Mouse (Mus musculus): ENCODE measurements around the gene Il22ra2. TPM values are rescaled to one million over a fixed set of nuclear protein-coding genes. Genes with fewer than 3 reads are reported as not detected.

Il22ra2 gene
- polyA plus RNA-seq, 1 experiment from 2014 or later: not detected

DNA sequence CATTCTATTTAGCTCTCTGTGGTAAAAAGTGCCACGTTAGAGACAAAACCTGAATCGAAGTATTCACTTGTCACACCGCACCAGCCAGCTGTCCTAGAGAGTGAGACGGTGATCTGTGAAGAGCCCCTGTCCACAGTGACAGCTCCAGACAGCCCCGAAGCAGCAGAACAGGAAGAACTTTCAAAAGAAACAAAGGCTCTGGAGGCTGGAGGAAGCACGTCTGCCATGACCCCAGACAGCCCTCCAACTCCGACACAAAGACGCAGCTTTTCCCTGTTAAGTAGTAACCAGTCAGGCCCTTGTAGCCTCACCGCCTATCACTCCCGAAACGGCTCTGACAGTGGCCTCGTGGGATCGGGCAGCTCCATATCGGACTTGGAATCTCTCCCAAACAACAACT is 12.7 kb upstream of the Il22ra2 start:
- ATAC-seq (ENCODE audit: low FRiP score, low read depth): peak; percentile 74
- Histone ChIP-seq H3K27ac (replicated peaks) (no peak overlapping the region), H3K9me3 (no peaks in the 10 kb centered on the region), H3K4me3 (no peak overlapping the region), H3K4me2 (replicated peaks) (no peak overlapping the region; the same call in 1 of the 2 replicates), H3K4me1 (0 out of 2 replicates have a peak, but pooled peaks cover 3% of the 10 kb centered on the region), H3K36me3 (peaks cover 28% of the 10 kb centered on the region; the same call in 1 of the 2 replicates), H3K9ac (replicated peaks) (no peak overlapping the region), H3K27me3 (no peaks in the 10 kb centered on the region)
- WGBS: 45% methylated on average over 14 of the region's 14 CpGs

DNA sequence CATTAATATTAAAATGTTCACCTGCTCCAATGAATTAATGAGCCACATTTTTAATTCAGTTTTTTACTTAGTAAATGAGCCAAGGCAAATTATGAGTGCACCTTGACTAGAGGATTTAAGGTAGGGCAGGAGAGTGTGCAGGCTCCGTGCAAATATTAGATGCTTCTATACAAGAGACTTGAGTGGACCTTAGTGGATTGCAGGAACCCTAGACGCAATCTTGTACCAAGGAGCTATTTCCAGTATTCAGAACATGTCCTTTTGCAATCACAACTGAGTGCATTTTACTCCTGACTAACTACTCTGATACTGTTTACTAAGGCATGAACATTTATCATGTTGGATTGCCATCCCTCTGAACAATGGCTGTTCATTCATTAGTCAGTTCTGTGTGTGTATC is 10.2 kb upstream of the Il22ra2 start:
- no peak overlapping the region for H3K9ac ChIP-seq (replicated peaks)
- H3K27me3 ChIP-seq: no peaks in the 10 kb centered on the region
- no peak overlapping the region for H3K4me3 ChIP-seq
- no peak overlapping the region for H3K27ac ChIP-seq (replicated peaks)
- no peak overlapping the region for H3K4me2 ChIP-seq (replicated peaks)
- peaks cover 20% of the 10 kb centered on the region; the same call in 1 of the 2 replicates for H3K36me3 ChIP-seq
- H3K4me1 ChIP-seq: 0 out of 2 replicates have a peak, but pooled peaks cover 3% of the 10 kb centered on the region
- WGBS: 44% methylated on average over 2 of the region's 2 CpGs
- no peak for ATAC-seq (ENCODE audit: low FRiP score, low read depth)
- no peaks in the 10 kb centered on the region for H3K9me3 ChIP-seq

DNA sequence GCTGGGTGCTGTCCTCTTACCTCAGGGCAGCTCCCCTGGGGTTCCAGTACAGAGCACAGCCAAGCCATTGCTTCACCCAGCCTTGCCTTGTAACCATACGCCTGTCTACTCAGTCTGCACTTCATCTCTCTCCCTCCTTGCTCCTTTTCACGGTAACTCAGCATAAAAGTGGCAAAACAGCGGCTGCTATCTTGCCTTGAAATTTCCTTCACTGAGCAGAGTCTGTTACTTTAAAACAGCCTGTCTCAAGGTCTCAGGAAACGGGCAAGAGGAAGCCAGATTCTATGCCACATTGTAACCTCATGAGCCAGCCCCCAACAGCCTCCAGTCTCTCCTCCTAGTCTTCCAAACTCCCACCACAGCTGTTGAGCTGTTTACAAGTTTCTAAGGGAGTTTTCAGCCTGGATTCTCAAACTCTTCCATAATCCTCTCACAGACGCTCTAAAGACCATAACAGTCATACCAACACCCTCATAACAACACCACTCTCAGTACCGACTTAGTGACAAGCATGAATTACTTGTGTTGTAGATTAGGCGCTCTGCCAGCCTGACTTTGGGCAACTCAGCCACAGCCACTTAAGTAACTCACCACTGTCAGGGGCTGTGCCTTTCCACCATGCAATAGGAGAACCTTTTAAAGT is 8.6 kb upstream of the Il22ra2 start:
- H3K4me1 ChIP-seq: 0 out of 2 replicates have a peak, but pooled peaks cover 3% of the 10 kb centered on the region
- WGBS: 67% methylated on average over 7 of the region's 7 CpGs

DNA sequence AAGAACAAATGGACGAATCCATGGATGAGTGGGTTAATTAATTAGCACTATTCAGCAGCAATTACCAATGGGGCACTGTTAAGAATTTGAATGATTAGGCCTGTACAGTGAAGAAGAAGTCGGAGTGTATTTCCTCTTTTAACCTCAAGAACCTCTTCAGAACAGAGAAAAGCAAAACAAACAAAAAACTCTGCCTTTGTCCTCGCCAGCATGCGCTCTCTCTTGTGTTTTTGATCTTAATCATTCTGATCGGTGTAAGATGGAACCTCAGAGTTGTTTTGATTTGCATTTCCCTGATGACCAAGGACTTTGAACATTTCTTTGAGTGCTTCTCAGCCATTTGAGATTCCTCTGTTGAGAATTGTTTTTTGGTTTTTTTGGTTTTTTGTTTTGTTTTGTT is 2.1 kb upstream of the Il22ra2 start:
- ATAC-seq (ENCODE audit: low FRiP score, low read depth): no peak
- Histone ChIP-seq H3K9ac (replicated peaks) (no peak overlapping the region), H3K4me1 (no peaks in the 10 kb centered on the region), H3K36me3 (no peaks in the 10 kb centered on the region), H3K27ac (replicated peaks) (no peak overlapping the region), H3K9me3 (no peaks in the 10 kb centered on the region), H3K27me3 (no peaks in the 10 kb centered on the region), H3K4me3 (no peak overlapping the region), H3K4me2 (replicated peaks) (no peak overlapping the region)
- WGBS: 71% methylated on average over 5 of the region's 5 CpGs

More for the DNA sequence above, 8.6 kb upstream of the Il22ra2 start:
- no peak overlapping the region for H3K4me2 ChIP-seq (replicated peaks)
- H3K9me3 ChIP-seq: no peaks in the 10 kb centered on the region
- H3K36me3 ChIP-seq: 0 out of 2 replicates have a peak, but pooled peaks cover 4% of the 10 kb centered on the region
- no peak overlapping the region for H3K9ac ChIP-seq (replicated peaks)
- no peaks in the 10 kb centered on the region for H3K27me3 ChIP-seq
- no peak overlapping the region for H3K27ac ChIP-seq (replicated peaks)
- ATAC-seq (ENCODE audit: low FRiP score, low read depth): no peak
- H3K4me3 ChIP-seq: no peak overlapping the region

DNA sequence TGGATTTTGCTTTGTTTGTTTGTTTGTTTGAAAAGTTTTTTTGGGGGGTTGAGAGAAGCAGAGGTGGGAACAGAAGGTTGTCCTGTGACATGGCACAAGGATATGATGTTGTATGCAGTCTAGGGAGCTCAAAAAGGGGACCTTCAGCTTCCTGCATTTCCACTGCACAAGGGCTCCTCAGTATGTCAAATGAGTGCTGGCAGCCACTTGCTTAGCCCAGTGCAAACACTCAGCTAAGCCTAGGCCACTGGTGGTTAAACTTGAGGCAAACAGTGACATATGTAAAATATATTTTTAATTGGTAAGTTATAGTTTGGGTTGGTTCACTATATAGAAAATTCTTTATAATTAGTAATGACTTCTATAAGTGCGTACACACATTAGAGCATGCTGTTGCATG is 2.8 kb downstream of the Il22ra2 start:
- H3K4me3 ChIP-seq: no peak overlapping the region
- no peaks in the 10 kb centered on the region for H3K36me3 ChIP-seq
- H3K4me2 ChIP-seq (replicated peaks): no peak overlapping the region
- no peak overlapping the region for H3K27ac ChIP-seq (replicated peaks)
- H3K9me3 ChIP-seq: no peaks in the 10 kb centered on the region
- no peak overlapping the region for H3K9ac ChIP-seq (replicated peaks)
- H3K4me1 ChIP-seq: no peaks in the 10 kb centered on the region
- no peak for ATAC-seq (ENCODE audit: low FRiP score, low read depth)
- H3K27me3 ChIP-seq: no peaks in the 10 kb centered on the region
- WGBS: 89% methylated on average over 1 of the region's 1 CpGs

DNA sequence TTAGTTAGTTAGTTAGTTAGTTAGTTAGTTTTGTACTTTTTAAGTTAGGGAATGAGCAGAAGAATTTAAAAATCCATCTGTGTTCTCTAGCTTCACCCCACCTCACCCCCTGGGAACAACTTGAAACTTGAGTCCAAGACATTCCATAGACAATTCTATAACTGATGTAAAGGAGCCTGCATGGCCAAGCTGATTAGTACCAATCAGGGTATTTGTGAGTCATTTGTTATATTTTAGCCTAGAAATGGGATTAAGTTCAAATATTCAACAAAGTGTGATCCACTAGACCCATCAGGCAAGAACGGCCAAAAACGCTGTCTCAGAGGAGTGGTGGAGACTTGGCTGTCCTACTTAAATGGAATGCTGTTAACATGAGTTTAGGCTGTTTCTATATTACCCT is 5.5 kb downstream of the Il22ra2 start:
- Histone ChIP-seq H3K27ac (replicated peaks) (no peak overlapping the region), H3K9me3 (no peaks in the 10 kb centered on the region), H3K4me2 (replicated peaks) (no peak overlapping the region), H3K4me1 (no peaks in the 10 kb centered on the region), H3K36me3 (no peaks in the 10 kb centered on the region), H3K4me3 (no peak overlapping the region), H3K27me3 (no peaks in the 10 kb centered on the region), H3K9ac (replicated peaks) (no peak overlapping the region)
- no peak for ATAC-seq (ENCODE audit: low FRiP score, low read depth)
- WGBS: 97% methylated on average over 2 of the region's 2 CpGs

DNA sequence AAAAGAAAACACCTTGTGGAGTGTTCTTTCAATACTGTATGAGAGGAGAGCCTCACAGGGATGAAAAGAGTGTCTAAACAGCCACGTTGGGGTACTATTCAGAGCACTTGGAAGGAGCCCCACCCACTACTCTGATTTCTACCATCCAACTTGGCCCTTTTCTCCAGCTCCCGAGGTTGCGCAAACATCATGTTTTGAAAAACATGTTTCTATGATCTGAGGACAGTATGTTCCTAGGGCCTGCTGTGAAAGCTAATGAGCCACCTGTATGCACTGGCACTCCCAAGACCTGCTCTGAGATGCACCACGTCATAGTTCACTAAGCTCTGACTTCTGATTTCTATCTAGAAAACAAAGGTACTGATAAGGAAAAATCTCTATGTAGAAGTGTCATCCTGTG is 6.0 kb downstream of the Il22ra2 start:
- Histone ChIP-seq H3K4me3 (no peak overlapping the region), H3K9me3 (no peaks in the 10 kb centered on the region), H3K36me3 (no peaks in the 10 kb centered on the region), H3K27ac (replicated peaks) (no peak overlapping the region), H3K4me2 (replicated peaks) (no peak overlapping the region), H3K27me3 (no peaks in the 10 kb centered on the region), H3K4me1 (no peaks in the 10 kb centered on the region), H3K9ac (replicated peaks) (no peak overlapping the region)
- ATAC-seq (ENCODE audit: low FRiP score, low read depth): no peak
- 90% methylated on average over 4 of the region's 4 CpGs for WGBS

DNA sequence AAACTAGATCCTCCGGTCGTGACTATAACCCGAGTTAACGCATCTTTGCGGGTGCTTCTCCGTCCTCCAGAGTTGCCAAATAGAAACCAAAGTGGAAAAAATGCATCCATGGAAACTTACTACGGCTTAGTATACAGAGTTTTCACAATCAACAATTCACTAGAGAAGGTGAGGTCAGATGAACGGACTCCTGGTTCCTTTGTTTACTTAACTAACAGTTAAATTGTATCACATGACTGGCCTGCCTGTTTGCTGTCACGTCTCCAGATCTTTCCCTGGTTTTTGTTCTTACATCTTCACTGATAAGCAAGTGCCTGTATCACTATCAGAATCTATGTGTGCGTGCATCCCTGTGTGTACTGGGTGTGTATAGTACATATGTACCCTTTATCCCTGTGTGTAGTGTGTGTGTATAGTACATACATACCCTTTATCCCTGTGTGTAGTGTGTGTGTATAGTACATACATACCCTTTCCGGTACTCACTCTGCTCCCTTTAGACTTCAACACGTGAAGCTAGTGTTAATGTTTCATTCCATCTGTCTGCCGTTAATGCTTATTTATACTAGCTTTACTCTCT is 9.9 kb downstream of the Il22ra2 start:
- Histone ChIP-seq H3K4me2 (replicated peaks) (no peak overlapping the region), H3K9ac (replicated peaks) (no peak overlapping the region), H3K36me3 (no peaks in the 10 kb centered on the region), H3K4me1 (no peaks in the 10 kb centered on the region), H3K4me3 (no peak overlapping the region), H3K27me3 (no peaks in the 10 kb centered on the region), H3K9me3 (no peaks in the 10 kb centered on the region), H3K27ac (replicated peaks) (no peak overlapping the region)
- whole genome bisulfite sequencing: 84% methylated on average over 13 of the region's 13 CpGs
- no peak for ATAC-seq (ENCODE audit: low FRiP score, low read depth)

DNA sequence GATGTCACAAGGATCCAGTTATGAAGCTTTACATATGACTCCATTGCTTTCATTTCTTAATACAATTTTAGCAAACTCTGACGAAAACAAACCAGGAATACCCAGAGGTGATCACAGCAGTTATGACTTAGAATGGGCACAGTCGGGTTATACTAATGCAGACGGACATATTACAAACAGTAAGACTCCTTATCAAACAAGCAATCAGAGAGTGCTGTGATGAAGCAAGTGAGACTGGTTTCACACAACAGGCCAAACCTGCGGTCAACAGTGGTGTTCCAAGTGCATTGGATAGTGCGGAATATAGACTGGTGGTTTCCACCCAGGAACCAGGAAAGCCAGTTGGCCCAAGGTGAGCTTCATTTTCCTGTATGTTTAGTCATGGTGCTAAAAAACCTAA is 17.1 kb downstream of the Il22ra2 start:
- Histone ChIP-seq H3K4me1 (no peaks in the 10 kb centered on the region), H3K27ac (replicated peaks) (no peak overlapping the region), H3K27me3 (no peaks in the 10 kb centered on the region), H3K9me3 (no peaks in the 10 kb centered on the region), H3K36me3 (no peaks in the 10 kb centered on the region), H3K9ac (replicated peaks) (no peak overlapping the region), H3K4me2 (replicated peaks) (no peak overlapping the region), H3K4me3 (no peak overlapping the region)
- ATAC-seq (ENCODE audit: low FRiP score, low read depth): no peak
- WGBS: 92% methylated on average over 5 of the region's 5 CpGs

DNA sequence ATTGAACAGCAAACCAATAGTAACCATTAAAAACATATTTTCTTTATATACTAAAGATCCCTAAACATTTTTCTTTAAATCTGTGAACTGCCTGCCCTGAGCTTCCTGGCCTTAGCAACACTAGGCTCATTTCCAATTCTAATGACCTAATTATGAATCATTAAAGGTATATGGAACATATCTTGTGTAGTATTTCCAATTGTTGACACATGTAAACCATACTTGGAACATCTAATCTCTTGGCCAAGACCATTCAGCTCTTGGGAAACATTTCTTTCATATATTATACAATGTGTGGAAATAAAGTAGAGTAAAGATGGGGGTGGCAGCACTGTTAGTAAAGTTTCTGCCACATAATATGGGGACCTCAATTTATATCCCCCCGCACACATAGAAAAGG is 17.8 kb downstream of the Il22ra2 start:
- 100% methylated on average over 1 of the region's 1 CpGs for WGBS
- no peak overlapping the region for H3K27ac ChIP-seq (replicated peaks)
- no peaks in the 10 kb centered on the region for H3K9me3 ChIP-seq

DNA sequence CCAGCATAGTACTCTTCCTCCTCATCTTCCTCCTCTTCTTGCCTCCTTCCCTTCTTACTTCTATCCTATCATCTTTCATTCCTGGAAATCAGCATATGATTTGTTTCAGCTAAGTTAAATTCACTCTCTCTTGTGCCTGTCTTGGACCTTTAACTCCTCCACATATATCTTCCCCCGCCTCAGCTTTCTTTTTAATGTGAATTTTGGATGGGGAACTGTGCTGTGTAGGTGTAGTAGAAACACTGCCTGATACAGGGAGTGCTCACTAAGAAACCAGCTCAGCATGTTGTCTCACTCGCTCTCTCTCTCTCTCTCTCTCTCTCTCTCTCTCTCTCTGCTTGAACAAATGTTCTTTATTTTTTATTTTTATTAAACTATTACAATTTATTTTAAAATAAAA is 23.3 kb downstream of the Il22ra2 start:
- no peak overlapping the region for H3K4me2 ChIP-seq (replicated peaks)
- H3K27ac ChIP-seq (replicated peaks): no peak overlapping the region
- 93% methylated on average over 2 of the region's 2 CpGs for WGBS
- H3K4me3 ChIP-seq: no peak overlapping the region
- ATAC-seq (ENCODE audit: low FRiP score, low read depth): no peak
- H3K27me3 ChIP-seq: no peaks in the 10 kb centered on the region
- no peaks in the 10 kb centered on the region for H3K36me3 ChIP-seq
- no peak overlapping the region for H3K9ac ChIP-seq (replicated peaks)
- H3K9me3 ChIP-seq: no peaks in the 10 kb centered on the region
- H3K4me1 ChIP-seq: no peaks in the 10 kb centered on the region

More for the DNA sequence above, 17.8 kb downstream of the Il22ra2 start:
- no peak for ATAC-seq (ENCODE audit: low FRiP score, low read depth)
- H3K36me3 ChIP-seq: no peaks in the 10 kb centered on the region
- no peak overlapping the region for H3K4me2 ChIP-seq (replicated peaks)
- no peak overlapping the region for H3K4me3 ChIP-seq
- H3K9ac ChIP-seq (replicated peaks): no peak overlapping the region
- no peaks in the 10 kb centered on the region for H3K4me1 ChIP-seq
- no peaks in the 10 kb centered on the region for H3K27me3 ChIP-seq

DNA sequence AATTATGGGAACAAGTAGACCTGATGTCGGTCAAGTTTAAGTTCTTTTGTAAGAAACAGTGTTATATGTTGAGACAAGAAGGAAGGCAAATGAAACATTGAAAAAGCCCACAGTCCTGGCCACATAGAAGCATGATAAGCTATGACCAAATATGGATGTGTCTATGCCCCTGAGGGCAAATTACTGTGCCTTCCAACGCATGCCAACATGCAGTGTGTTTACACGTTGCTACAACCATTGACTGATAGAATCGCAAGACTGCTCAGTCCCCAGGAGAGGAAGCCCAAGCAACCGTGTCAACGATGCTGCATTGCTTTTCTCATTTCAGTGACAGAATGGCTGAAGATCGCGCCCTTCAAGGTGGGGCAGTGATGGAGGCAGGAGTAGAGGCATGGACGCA is 35.6 kb downstream of the Il22ra2 start:
- H3K27me3 ChIP-seq: no peaks in the 10 kb centered on the region
- H3K36me3 ChIP-seq: no peaks in the 10 kb centered on the region
- no peaks in the 10 kb centered on the region for H3K9me3 ChIP-seq
- no peak overlapping the region for H3K4me3 ChIP-seq
- WGBS: 92% methylated on average over 9 of the region's 9 CpGs
- no peaks in the 10 kb centered on the region for H3K4me1 ChIP-seq
- H3K27ac ChIP-seq (replicated peaks): no peak overlapping the region
- no peak overlapping the region for H3K9ac ChIP-seq (replicated peaks)
- no peak overlapping the region for H3K4me2 ChIP-seq (replicated peaks)
- no peak for ATAC-seq (ENCODE audit: low FRiP score, low read depth)

DNA sequence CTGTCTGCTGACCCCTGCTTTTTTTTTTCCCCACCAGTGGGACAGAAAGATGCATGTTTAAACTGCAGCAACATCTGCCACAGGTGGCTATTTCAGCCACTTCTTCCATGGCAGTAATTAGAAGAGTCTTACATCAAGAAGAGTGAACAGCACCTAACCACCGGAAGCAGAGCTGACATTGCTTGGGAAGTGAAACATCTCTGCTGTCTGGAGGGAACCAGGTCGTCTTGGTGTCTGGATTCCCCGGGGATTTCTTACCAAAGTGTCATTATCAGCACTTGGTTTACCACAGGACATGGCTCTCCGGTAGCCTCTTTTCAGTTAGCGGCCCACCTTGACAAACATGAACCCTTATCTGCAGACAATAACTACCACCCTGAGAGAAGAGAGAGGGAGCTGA is 38.2 kb downstream of the Il22ra2 start:
- no peak overlapping the region for H3K4me2 ChIP-seq (replicated peaks)
- H3K27me3 ChIP-seq: no peaks in the 10 kb centered on the region
- no peak for ATAC-seq (ENCODE audit: low FRiP score, low read depth)
- H3K9ac ChIP-seq (replicated peaks): no peak overlapping the region
- no peaks in the 10 kb centered on the region for H3K9me3 ChIP-seq
- no peaks in the 10 kb centered on the region for H3K4me1 ChIP-seq
- no peaks in the 10 kb centered on the region for H3K36me3 ChIP-seq
- 85% methylated on average over 5 of the region's 5 CpGs for WGBS
- H3K27ac ChIP-seq (replicated peaks): no peak overlapping the region
- no peak overlapping the region for H3K4me3 ChIP-seq

All from midbrain, embryonic 12.5 days (tissue).